Mouse (Mus musculus): ENCODE data around the gene Eprs.

The Eprs gene

DNA sequence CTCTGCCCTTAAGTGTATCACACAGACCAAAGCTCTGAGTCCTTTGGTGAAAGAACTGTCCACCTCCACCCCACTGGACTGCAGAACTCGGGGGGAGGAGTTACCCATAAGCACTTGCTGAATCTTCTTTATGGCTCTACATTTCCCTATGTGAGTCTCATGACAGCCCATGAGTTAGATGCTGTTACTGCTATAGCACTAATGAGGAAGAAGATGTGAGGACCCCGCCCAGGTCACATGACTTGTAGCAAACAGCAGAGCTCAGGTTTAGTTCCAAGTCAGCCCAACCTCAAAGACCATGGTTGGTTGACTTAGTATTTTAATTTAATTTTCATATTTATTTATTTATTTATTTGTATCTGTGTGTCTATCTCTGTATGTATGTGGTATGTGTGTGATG, 86.9 kb downstream of the Eprs start:
- no peak for DNase-seq (ENCODE audit: low read depth, low spot score)

DNA sequence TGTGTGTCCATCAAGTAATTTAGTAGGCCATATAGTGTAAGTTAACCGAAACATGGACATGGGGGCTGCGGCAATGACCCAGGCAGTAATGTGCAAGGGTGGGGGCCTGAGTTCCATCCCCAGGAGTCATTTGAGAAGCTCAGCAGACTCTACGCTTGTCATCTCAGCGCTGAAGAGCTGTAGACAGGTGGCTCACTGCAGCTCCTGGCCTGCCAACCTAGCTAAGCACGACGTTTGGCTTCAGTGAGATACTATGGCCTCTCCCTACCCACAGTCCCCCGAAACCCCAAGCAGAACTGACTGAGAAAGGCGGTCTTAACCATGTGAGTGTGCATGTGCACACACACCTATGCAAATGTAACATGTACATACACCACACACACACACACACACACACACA, 88.2 kb downstream of the Eprs start:
- peak; percentile 35 for DNase-seq (ENCODE audit: low read depth, low spot score)

DNA sequence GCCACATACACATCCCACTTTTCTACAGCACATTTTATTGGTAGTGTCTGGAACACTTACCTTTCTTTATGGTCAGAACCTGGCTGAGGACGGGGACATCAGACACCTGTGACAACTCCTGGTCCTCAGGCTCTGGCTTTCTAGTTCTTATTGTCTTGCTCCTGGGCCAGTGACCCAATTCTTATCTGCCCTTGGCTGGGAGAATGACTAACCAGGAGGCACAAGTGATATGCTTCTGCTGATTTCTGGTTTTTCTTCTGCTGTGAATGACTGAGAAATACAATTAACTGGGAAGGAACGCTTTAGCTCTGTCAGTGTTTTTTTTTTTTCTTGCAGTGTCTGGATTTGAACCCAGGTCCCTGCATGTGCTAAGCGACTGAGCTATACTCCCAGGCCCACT, 88.7 kb downstream of the Eprs start:
- no peak for DNase-seq (ENCODE audit: low read depth, low spot score)

DNA sequence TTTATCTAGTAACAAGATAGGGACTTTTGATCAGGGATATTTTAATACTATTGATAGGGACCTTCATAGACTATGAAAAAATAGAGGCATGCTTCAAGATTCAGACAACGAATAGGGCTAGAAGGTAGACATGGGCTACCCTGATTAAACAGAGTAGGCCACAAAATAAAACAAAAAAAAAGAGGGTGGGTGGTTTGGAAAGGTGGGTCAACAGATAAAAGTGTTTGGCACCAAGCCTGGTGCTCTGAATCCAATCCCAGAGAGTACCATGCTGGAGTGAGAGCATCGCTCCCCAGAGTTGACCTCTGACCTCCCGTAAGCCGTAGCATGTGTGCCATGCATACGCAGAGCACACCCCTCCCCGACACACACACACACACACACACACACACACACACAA, 89.6 kb downstream of the Eprs start:
- DNase-seq (ENCODE audit: low read depth, low spot score) = no peak

DNA sequence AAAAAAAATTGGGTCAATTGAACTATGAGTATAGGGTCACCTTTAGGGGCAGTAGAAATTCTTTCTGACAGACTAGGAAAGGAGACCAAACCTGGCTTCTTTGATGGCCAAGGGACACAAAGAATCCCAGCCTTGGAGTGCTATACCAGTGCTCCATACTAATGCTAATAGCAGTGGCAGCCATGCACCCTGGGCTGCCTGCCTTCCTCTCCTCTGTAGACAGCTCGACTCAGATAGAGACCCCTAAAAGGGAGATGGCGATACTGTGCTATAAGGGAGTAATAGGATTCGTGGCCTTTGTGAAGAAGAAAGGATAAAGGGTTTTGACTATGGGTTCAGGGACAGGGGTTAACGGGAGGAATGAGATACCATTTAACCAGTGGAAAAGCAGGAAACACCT, 91.3 kb downstream of the Eprs start:
- no peak for DNase-seq (ENCODE audit: low read depth, low spot score)

DNA sequence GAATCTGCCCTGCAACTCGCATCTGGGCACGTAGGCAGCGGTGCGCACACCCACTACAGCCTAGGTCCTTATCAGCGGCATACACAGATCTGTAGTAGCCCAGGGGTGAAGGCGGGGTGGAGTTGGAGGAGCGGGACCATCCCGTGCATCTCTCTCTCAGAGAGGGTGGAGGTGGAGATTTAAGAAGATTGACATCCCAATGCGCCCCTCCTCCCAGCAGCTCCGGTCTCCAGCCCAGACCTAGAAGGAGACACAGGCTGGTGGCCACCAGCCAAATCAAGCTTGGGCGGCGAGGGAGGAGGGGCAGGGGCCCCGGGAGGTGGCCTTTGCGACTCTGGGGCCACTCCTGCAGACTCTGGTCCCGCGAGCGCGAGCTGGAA, 91.7 kb downstream of the Eprs start, which contains the start of gene Slc30a10:
Gene Slc30a10, plus strand, starts transcription at position 274 of the 380 bp plus-strand sequence.
- no peak for DNase-seq (ENCODE audit: low read depth, low spot score)

DNA sequence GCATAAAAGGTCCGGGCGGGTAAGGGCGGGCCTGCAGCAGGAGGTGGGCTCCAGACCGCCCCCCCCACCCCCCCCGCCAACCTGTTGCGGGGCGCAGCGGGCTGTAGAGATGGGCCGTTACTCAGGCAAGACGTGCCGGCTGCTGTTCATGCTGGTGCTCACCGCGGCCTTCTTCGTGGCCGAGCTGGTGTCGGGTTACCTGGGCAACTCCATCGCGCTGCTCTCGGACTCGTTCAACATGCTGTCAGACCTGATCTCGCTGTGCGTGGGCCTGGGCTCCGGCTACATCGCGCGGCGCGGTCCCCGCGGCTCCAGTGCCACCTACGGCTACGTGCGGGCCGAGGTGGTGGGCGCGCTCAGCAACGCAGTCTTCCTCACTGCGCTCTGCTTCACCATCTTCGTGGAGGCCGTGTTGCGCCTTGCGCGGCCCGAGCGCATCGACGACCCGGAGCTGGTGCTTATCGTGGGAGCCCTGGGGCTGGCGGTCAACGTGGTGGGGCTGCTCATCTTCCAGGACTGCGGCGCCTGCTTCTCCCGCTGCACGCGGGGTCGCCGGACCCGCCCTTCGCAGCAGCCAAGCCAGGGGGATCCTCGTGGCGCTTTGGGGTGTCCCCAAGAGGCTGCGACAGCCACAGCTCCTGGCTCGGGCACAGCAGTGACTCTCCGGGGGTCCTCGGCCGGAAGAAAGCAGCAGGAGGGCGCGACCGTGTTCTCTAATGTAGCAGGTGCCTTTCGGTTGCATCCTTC, 92.3 kb downstream of the Eprs start:
- DNase-seq (ENCODE audit: low read depth, low spot score) = no peak

DNA sequence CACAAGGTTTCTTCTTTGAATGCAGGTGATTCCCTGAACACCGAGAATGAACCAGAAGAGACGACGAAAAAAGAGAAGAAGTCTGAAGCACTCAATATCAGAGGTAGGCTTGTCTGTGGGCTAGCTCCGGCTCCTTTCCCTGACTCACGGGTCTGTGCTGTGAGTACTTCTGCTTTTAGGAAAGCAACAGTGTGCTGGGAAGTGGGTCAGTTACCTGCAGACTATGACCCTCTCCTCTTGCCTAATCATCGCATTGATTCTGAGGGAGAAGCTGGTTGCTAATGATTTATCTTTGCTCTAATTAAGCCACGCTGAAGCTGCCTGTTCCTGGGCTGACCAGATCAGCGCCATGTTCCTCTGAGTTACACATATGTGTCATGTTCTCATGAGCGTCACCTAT, 93.5 kb downstream of the Eprs start:
- no peak for DNase-seq (ENCODE audit: low read depth, low spot score)

DNA sequence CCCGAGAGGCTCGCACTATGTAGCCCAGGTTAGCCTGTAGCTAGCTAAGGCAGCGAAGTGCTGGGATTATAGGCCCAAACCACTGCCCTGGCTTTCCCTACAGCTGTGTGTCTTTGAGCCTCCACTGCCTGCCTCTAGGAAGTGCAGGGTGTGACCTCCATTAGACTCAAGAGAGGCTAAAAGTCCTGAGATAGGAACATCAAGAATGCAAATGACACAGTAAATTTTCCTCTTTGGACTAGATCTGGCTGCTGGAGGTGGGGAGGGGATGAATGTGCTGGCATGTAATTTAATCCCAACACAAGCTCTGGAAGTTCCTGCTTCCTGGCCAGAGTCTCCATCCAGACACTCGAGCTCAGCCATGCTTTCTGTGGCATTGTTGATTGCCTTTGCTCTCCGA, 97.3 kb downstream of the Eprs start:
- no peak for DNase-seq (ENCODE audit: low read depth, low spot score)

DNA sequence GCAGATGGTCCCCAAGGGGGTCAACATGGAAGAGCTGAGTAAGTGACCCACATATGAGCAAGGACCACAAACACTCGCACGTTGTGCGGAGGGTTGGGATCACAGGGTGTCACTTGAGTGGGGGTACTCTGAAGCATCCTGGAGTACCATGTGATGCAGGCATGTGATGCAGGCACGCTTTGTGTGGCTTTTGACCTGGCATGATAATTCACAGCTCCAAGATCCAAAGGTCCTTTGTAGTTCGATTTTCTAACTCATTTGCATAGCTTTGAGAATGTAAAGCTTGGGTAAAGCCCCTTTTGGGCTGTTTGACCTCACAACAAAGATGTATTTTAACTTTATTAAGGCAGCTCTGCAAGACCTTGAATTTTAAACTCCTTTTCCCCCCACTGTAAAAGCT, 100.0 kb downstream of the Eprs start:
- DNase-seq (ENCODE audit: low read depth, low spot score) = no peak

DNA sequence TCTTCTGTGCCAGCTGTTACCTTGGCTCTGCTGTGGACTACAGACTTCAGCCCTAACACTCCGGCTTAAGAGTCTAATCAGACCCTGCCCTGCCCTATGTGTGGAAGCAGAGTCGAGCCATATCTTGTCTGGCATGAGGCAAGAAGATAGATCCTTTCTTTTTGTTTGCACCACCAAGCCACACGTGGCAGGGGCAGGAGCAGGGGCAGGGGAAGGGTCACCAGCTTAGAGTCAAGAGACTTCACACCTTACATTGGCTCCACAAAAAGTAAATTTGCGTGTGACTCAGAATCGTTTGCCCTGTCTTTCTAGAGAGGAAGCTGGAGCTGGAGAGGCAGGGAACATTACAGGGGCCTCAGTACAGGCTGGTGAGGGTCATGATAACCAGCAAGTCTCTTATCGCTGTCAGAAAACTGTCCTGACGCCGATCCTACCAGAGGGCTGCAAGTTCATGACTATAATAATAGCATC, 106.7 kb downstream of the Eprs start:
- no peak for DNase-seq (ENCODE audit: low read depth, low spot score)

DNA sequence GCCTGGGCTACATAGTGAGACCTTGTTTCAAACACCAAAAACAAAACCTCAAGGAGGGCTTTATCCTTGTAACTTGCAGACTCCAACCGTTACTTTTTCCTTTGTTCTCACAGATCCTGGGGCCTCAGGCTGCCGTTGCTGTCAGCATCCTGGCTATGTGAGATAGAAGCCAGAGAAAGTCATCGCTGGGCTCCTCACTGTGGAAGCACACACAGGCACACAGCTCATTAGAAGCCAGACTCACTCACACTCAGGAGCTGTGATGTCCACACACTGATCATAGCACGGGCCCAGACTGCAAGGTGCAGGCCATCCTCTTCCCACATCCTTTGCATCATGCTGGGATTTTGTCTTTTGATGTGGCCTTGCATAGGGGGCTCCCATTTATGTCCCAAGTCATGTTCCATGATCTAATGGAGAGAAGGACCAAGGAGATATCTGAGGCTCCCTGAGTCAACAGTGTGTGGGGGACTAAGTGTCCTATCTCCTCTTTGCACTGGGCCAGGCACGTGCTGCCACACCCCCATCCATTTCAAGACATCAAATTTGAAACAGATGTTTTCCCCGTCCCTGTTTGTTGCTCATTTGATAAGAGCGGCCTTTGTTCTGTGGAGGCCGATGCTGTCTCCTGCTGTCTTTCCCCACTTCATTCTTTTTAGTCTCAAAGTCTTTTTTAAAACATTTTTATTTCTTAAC, 109.3 kb downstream of the Eprs start:
- peak; percentile 17 for DNase-seq (ENCODE audit: low read depth, low spot score)

DNA sequence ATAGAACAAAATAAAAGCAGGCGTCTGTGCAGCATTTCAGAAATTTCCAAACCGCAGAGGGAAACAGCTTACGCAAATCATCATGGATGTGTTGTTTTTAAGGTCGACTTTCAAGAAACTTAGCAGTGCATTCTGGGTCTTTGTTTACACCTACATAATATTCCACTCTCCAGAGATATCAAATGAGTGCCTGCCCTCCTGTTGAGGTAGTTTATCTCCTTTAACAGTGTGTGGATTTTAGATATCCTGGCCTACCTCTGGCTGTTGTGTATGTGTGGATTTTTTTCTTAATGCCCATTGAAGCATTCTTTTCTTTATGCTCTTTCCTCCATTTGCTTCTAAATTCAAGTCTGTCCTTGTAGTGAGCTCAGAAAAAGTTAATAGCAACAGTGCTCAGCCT, 109.9 kb downstream of the Eprs start:
- DNase-seq (ENCODE audit: low read depth, low spot score) = no peak

DNA sequence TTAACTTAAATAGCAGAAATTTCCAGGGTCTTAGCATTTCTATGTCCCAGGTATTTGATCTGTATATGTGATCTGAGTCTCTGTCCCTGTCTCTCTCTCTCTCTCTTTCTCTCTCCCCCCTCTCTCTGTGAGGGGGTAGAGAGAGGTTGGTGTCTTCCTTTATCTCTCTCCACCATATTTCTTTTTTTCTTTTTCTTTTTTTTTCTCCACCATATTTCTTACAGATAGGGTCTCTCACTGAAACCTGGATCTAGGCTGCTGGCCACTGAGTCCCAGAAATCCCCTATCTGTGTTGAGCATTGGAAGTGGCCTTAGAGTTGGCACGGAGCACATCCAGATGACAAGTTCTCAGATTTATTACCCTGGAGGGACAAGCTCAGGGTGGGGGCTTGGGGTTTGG, 110.6 kb downstream of the Eprs start:
- DNase-seq (ENCODE audit: low read depth, low spot score) = no peak
